Mouse (Mus musculus) cortical plate, adult 2 months (tissue): ENCODE data around the gene Shroom4. TPM values are rescaled to one million over a fixed set of nuclear protein-coding genes. Genes with fewer than 3 reads are reported as not detected.
A peak's percentile ranks its signal among the peaks of the same experiment; 100 is the strongest.

Source experiments
- H3K27ac ChIP-seq: fragments of 200-500 bp; 2 replicates; pipeline ENCODE4 v1.5.1; 2012; ENCODE audit warnings: low read length, control low read depth, inconsistent platforms; ENCODE audit not compliant: insufficient read depth
- H3K4me1 ChIP-seq: fragments of 200-500 bp; 2 replicates; pipeline ENCODE4 v1.6.1; 2011; ENCODE audit warnings: low read length; ENCODE audit not compliant: control insufficient read depth, insufficient read depth
- H3K4me3 ChIP-seq: fragments of 200-500 bp; 2 replicates; pipeline ENCODE4 v1.5.1; 2011; ENCODE audit warnings: mild to moderate bottlenecking, low read length, control low read depth; ENCODE audit not compliant: insufficient read depth
- CTCF ChIP-seq: fragments of 200-500 bp; IDR thresholded peaks from 2 replicates; pipeline ENCODE4 v1.5.1; 2011; ENCODE audit warnings: mild to moderate bottlenecking, control low read depth, low read length; ENCODE audit not compliant: insufficient read depth; ENCODE audit errors: extremely low read depth
- POLR2A ChIP-seq: fragments of 200-500 bp; IDR thresholded peaks from 2 replicates; pipeline ENCODE4 v1.6.1; 2011; ENCODE audit warnings: mild to moderate bottlenecking, low read length, control low read depth; ENCODE audit not compliant: insufficient read depth; ENCODE audit errors: extremely low read depth
- polyA plus RNA-seq: library from polyadenylated mRNA; depleted of rRNA; stranded (reverse); fragments of >200 nt; gene quantifications from 2 replicates; pipeline ENCODE4 v1.2.3, GENCODE M21; 2012; rRNA removed

Shroom4 gene
- polyA plus RNA-seq, 1 experiment, result 2.5 TPM

- Histone ChIP-seq H3K4me3 (no peak overlapping the region), H3K4me1 (no peaks in the 10 kb centered on the region), H3K27ac (no peak overlapping the region)
- TF ChIP-seq CTCF (no peak), POLR2A (no peak)
Observed at GRCm38 (mm10) chrX:6537689-6538088, 138.0 kb downstream of the Shroom4 start.

- Histone ChIP-seq H3K4me3 (no peak overlapping the region), H3K4me1 (no peaks in the 10 kb centered on the region), H3K27ac (no peak overlapping the region)
- TF ChIP-seq POLR2A (no peak), CTCF (no peak)
Observed at GRCm38 (mm10) chrX:6565066-6565465, 165.4 kb downstream of the Shroom4 start.

GRCm38 (mm10) chrX:6574511-6574910, 174.9 kb downstream of the Shroom4 start:
- TF ChIP-seq CTCF (no peak), POLR2A (no peak)
- H3K4me1 ChIP-seq, result no peaks in the 10 kb centered on the region

GRCm38 (mm10) chrX:6577001-6577400, 177.3 kb downstream of the Shroom4 start:
- Histone ChIP-seq H3K27ac (peak overlapping the region; percentile 57), H3K4me3 (peak overlapping the region; percentile 22; the same call in 1 of the 2 replicates), H3K4me1 (no peaks in the 10 kb centered on the region)

More at GRCm38 (mm10) chrX:6574511-6574910, 174.9 kb downstream of the Shroom4 start:
- Histone ChIP-seq H3K27ac (no peak overlapping the region), H3K4me3 (no peak overlapping the region)

GRCm38 (mm10) chrX:6580671-6581070, 181.0 kb downstream of the Shroom4 start:
- Histone ChIP-seq H3K4me3 (no peak overlapping the region), H3K27ac (no peak overlapping the region), H3K4me1 (no peaks in the 10 kb centered on the region)
- TF ChIP-seq POLR2A (no peak), CTCF (no peak)

More at GRCm38 (mm10) chrX:6577001-6577400, 177.3 kb downstream of the Shroom4 start:
- TF ChIP-seq POLR2A (no peak), CTCF (no peak)

- H3K4me3 ChIP-seq, result no peak overlapping the region
- H3K4me1 ChIP-seq, result no peaks in the 10 kb centered on the region
- no peak overlapping the region for H3K27ac ChIP-seq
- TF ChIP-seq POLR2A (no peak), CTCF (no peak)
Observed at GRCm38 (mm10) chrX:6581181-6581580, 181.5 kb downstream of the Shroom4 start.

GRCm38 (mm10) chrX:6582646-6583045, 183.0 kb downstream of the Shroom4 start:
- TF ChIP-seq CTCF (no peak), POLR2A (no peak)
- H3K4me1 ChIP-seq, result no peaks in the 10 kb centered on the region
- H3K27ac ChIP-seq, result no peak overlapping the region
- H3K4me3 ChIP-seq, result no peak overlapping the region

GRCm38 (mm10) chrX:6594183-6594582, 194.5 kb downstream of the Shroom4 start:
- H3K27ac ChIP-seq, result no peak overlapping the region
- H3K4me1 ChIP-seq, result no peaks in the 10 kb centered on the region
- TF ChIP-seq POLR2A (no peak), CTCF (no peak)
- H3K4me3 ChIP-seq, result no peak overlapping the region

GRCm38 (mm10) chrX:6654024-6654423, 254.4 kb downstream of the Shroom4 start:
- Histone ChIP-seq H3K4me3 (no peak overlapping the region), H3K4me1 (no peaks in the 10 kb centered on the region), H3K27ac (no peak overlapping the region)
- TF ChIP-seq POLR2A, result no peak
- peak; percentile 21; the same call in 1 of the 2 replicates for TF ChIP-seq CTCF

GRCm38 (mm10) chrX:6658820-6659324, 259.2 kb downstream of the Shroom4 start:
- H3K4me1 ChIP-seq, result no peaks in the 10 kb centered on the region
- TF ChIP-seq CTCF (no peak), POLR2A (no peak)
- H3K27ac ChIP-seq, result no peak overlapping the region
- no peak overlapping the region for H3K4me3 ChIP-seq

Other genes with a start within 250 kb of the Shroom4 start
- 21.9 and 22.6 TPM in 2 replicates for gene Nudt10, start 226.8 kb upstream of the Shroom4 start, polyA plus RNA-seq
- gene Bmp15, start 79.1 kb upstream of the Shroom4 start, polyA plus RNA-seq, result 0.15 TPM in 2 replicates